Mouse (Mus musculus): ENCODE data around the gene Padi2. TPM values are rescaled to one million over a fixed set of nuclear protein-coding genes. Genes with fewer than 3 reads are reported as not detected.

Padi2 gene
- total and polyA plus RNA-seq, 3 experiments, result 0.21 to 0.82 TPM; not detected in 1

DNA sequence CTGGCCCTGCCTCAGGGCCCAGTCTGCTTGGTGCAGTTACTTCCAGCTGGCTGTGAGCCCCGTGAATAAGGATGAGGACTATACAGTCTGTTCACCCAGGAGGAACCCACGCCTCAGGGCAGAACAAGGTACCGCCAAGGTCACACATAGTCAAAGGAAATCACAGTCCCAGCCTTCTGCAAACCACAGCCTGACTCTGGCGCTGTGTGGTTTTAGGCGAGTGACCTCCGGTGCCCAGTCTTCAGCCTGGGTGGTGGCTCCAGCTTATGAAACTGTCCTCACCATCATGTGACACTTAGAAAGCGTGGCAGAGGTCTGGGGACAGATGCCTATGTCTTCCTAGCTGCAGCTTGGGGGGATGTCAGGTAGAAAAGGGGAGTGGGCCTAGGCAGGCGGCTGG lies 89.7 kb downstream of the Padi2 start:
- H3K9me3 ChIP-seq (replicated peaks), result no peaks in the 10 kb centered on the region
- H3K27me3 ChIP-seq (ENCODE audit: insufficient read depth, low read length), result no peaks in the 10 kb centered on the region
- 0 out of 2 replicates have a peak, but pooled peaks cover 3% of the 10 kb centered on the region for H3K4me1 ChIP-seq (ENCODE audit: insufficient read depth, low read depth, low read length)
- no peak for ATAC-seq (ENCODE audit: extremely low read depth, insufficient number of reproducible peaks, low FRiP score, poor library complexity, severe bottlenecking)
- no peak for DNase-seq (ENCODE audit: low spot score)
- TF ChIP-seq GATA1 (IDR thresholded peaks at IDR 0.05; ENCODE audit: borderline replicate concordance, low read length) (no peak), POLR2AphosphoS5 (IDR thresholded peaks at IDR 0.05; ENCODE audit: insufficient replicate concordance, low read depth, low read length) (no peak), GATA2 (IDR thresholded peaks at IDR 0.05; ENCODE audit: borderline replicate concordance, low read depth, low read length) (no peak), CTCF (IDR thresholded peaks at IDR 0.05; ENCODE audit: low read depth, low read length) (no peak), TAL1 (conservative IDR thresholded peaks at IDR 0.05; ENCODE audit: low read depth, low read length) (no peak)
- H3K36me3 ChIP-seq (replicated peaks), result peaks cover 93% of the 10 kb centered on the region
- no peak overlapping the region for H3K4me3 ChIP-seq (ENCODE audit: low read depth, low read length)

DNA sequence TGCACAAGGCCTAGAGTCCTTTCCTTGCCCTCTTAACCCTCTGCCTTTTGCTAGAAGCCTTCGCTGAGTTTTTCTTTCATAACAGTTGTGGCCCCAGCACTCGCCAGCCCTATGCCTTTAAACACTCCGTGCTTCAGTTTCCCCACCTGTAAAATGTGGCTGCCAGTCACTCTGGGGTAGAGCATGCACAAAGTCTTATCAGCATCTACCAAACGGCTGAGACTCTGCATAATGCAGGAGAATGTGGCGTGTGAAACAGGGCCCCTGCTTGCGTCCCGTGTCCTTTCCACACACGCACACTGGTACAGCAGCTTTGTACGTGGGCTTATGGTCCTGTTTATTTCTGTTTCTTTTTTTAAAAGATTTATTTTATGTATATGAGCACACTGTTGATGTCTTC lies 90.7 kb downstream of the Padi2 start:
- TF ChIP-seq GATA2 (IDR thresholded peaks at IDR 0.05; ENCODE audit: borderline replicate concordance, low read depth, low read length) (no peak), POLR2AphosphoS5 (IDR thresholded peaks at IDR 0.05; ENCODE audit: insufficient replicate concordance, low read depth, low read length) (no peak), TAL1 (conservative IDR thresholded peaks at IDR 0.05; ENCODE audit: low read depth, low read length) (no peak), CTCF (IDR thresholded peaks at IDR 0.05; ENCODE audit: low read depth, low read length) (no peak), GATA1 (IDR thresholded peaks at IDR 0.05; ENCODE audit: borderline replicate concordance, low read length) (no peak)
- Histone ChIP-seq H3K4me3 (ENCODE audit: low read depth, low read length) (no peak overlapping the region), H3K27me3 (ENCODE audit: insufficient read depth, low read length) (no peaks in the 10 kb centered on the region), H3K36me3 (replicated peaks) (peaks cover 96% of the 10 kb centered on the region), H3K9me3 (replicated peaks) (no peaks in the 10 kb centered on the region), H3K4me1 (ENCODE audit: insufficient read depth, low read depth, low read length) (0 out of 2 replicates have a peak, but pooled peaks cover 3% of the 10 kb centered on the region)
- DNase-seq (ENCODE audit: low spot score) (no peak), ATAC-seq (ENCODE audit: extremely low read depth, insufficient number of reproducible peaks, low FRiP score, poor library complexity, severe bottlenecking) (no peak)

Other genes starting within 250 kb of the Padi2 start
- gene Arhgef10l, start 240.3 kb upstream of the Padi2 start, total RNA-seq (2014; fragmentation: Nextera tagmentation), result 19.4 and 25.0 TPM in 2 replicates
- gene Arhgef10l, start 240.3 kb upstream of the Padi2 start, total RNA-seq (2017), result 24.7 and 27.4 TPM in 2 replicates
- gene Arhgef10l, start 240.3 kb upstream of the Padi2 start, polyA plus RNA-seq (2012), result 32.6 and 43.4 TPM in 2 replicates
- gene Rcc2, start 205.8 kb upstream of the Padi2 start, total RNA-seq (2014; fragmentation: Nextera tagmentation), result 205 and 239 TPM in 2 replicates
- 106 and 117 TPM in 2 replicates for gene Rcc2, start 205.8 kb upstream of the Padi2 start, total RNA-seq (2017)
- 443 and 525 TPM in 2 replicates for gene Rcc2, start 205.8 kb upstream of the Padi2 start, polyA plus RNA-seq (2012)
- gene Padi6, start 163.7 kb upstream of the Padi2 start, total RNA-seq (2014; fragmentation: Nextera tagmentation), result not detected in 2 replicates
- gene Padi6, start 163.7 kb upstream of the Padi2 start, total RNA-seq (2017), result not detected in 2 replicates
- gene Padi6, start 163.7 kb upstream of the Padi2 start, polyA plus RNA-seq (2012), result not detected in 2 replicates
- not detected in 2 replicates for gene Padi4, start 132.1 kb upstream of the Padi2 start, total RNA-seq (2014; fragmentation: Nextera tagmentation)
- not detected in 2 replicates for gene Padi4, start 132.1 kb upstream of the Padi2 start, total RNA-seq (2017)
- 0.02 TPM in 1 of 2 replicates, not detected in the other for gene Padi4, start 132.1 kb upstream of the Padi2 start, polyA plus RNA-seq (2012)
- 0.92 and 1.1 TPM in 2 replicates for gene Padi3, start 95.7 kb upstream of the Padi2 start, total RNA-seq (2014; fragmentation: Nextera tagmentation)
- 17.6 and 19.1 TPM in 2 replicates for gene Padi3, start 95.7 kb upstream of the Padi2 start, total RNA-seq (2017)
- gene Padi3, start 95.7 kb upstream of the Padi2 start, polyA plus RNA-seq (2012), result 1.8 TPM in 2 replicates
- gene Padi1, start 60.6 kb upstream of the Padi2 start, total RNA-seq (2014; fragmentation: Nextera tagmentation), result not detected in 2 replicates
- gene Padi1, start 60.6 kb upstream of the Padi2 start, total RNA-seq (2017), result 0.12 and 0.16 TPM in 2 replicates
- 0.03 TPM in 2 replicates for gene Padi1, start 60.6 kb upstream of the Padi2 start, polyA plus RNA-seq (2012)
- gene Sdhb, start 54.9 kb downstream of the Padi2 start, total RNA-seq (2014; fragmentation: Nextera tagmentation), result 51.2 and 51.7 TPM in 2 replicates
- gene Sdhb, start 54.9 kb downstream of the Padi2 start, total RNA-seq (2017), result 100 and 103 TPM in 2 replicates
- 105 and 142 TPM in 2 replicates for gene Sdhb, start 54.9 kb downstream of the Padi2 start, polyA plus RNA-seq (2012)
- 22.3 and 34.0 TPM in 2 replicates for gene Atp13a2, start 80.5 kb downstream of the Padi2 start, total RNA-seq (2014; fragmentation: Nextera tagmentation)
- 21.4 and 26.6 TPM in 2 replicates for gene Atp13a2, start 80.5 kb downstream of the Padi2 start, total RNA-seq (2017)
- 67.7 and 124 TPM in 2 replicates for gene Atp13a2, start 80.5 kb downstream of the Padi2 start, polyA plus RNA-seq (2012)
- not detected in 2 replicates for gene Mfap2, start 104.1 kb downstream of the Padi2 start, total RNA-seq (2014; fragmentation: Nextera tagmentation)
- gene Mfap2, start 104.1 kb downstream of the Padi2 start, total RNA-seq (2017), result not detected in 2 replicates
- not detected in 2 replicates for gene Mfap2, start 104.1 kb downstream of the Padi2 start, polyA plus RNA-seq (2012)
- gene Crocc, start 154.2 kb downstream of the Padi2 start, total RNA-seq (2014; fragmentation: Nextera tagmentation), result 1.7 and 3.4 TPM in 2 replicates
- gene Crocc, start 154.2 kb downstream of the Padi2 start, total RNA-seq (2017), result 3.0 and 3.4 TPM in 2 replicates
- gene Crocc, start 154.2 kb downstream of the Padi2 start, polyA plus RNA-seq (2012), result 5.3 and 7.1 TPM in 2 replicates
- 43.9 and 51.5 TPM in 2 replicates for gene Necap2, start 172.0 kb downstream of the Padi2 start, total RNA-seq (2014; fragmentation: Nextera tagmentation)
- gene Necap2, start 172.0 kb downstream of the Padi2 start, total RNA-seq (2017), result 61.9 and 62.4 TPM in 2 replicates
- gene Necap2, start 172.0 kb downstream of the Padi2 start, polyA plus RNA-seq (2012), result 91.8 and 101 TPM in 2 replicates
- not detected in 2 replicates for gene Spata21, start 182.0 kb downstream of the Padi2 start, total RNA-seq (2014; fragmentation: Nextera tagmentation)
- gene Spata21, start 182.0 kb downstream of the Padi2 start, total RNA-seq (2017), result not detected in 2 replicates
- gene Spata21, start 182.0 kb downstream of the Padi2 start, polyA plus RNA-seq (2012), result not detected in 2 replicates
- gene Szrd1, start 233.4 kb downstream of the Padi2 start, total RNA-seq (2014; fragmentation: Nextera tagmentation), result 54.3 and 64.5 TPM in 2 replicates
- 36.7 and 37.2 TPM in 2 replicates for gene Szrd1, start 233.4 kb downstream of the Padi2 start, total RNA-seq (2017)
- 150 and 161 TPM in 2 replicates for gene Szrd1, start 233.4 kb downstream of the Padi2 start, polyA plus RNA-seq (2012)
- gene Fbxo42, start 241.6 kb downstream of the Padi2 start, total RNA-seq (2014; fragmentation: Nextera tagmentation), result 30.3 and 36.7 TPM in 2 replicates
- gene Fbxo42, start 241.6 kb downstream of the Padi2 start, total RNA-seq (2017), result 7.6 and 8.3 TPM in 2 replicates
- 14.3 and 15.5 TPM in 2 replicates for gene Fbxo42, start 241.6 kb downstream of the Padi2 start, polyA plus RNA-seq (2012)

Measured in G1E (cell line).